Mouse (Mus musculus): ENCODE measurements around the gene Slc4a7.

The Slc4a7 gene

GRCm38 (mm10) chr14:14701710-14702329 is at the start of gene Slc4a7:
Gene Slc4a7 (plus strand): TSS chr14:14702279.
- no peak for DNase-seq

DNA sequence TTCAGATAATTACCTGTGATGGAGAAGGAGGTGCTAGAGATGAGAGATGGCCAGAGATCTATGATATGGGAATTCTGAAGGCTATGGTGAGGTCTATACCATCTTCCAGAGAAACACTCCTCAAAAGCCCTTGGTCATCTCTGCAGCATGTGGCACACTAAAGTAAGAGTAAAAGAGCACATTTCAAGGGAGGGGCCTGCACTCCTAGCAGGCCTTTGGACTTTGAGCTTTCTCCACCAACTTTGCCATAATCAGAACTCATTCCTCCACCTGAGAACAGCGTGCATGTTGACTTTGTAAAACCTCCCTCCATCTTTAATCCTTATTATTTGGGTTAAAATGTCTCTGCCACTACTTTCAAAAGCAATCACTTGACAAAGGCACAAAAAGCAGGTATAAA is 31.5 kb upstream of the Slc4a7 start:
- DNase-seq: no peak

- no peak for DNase-seq
These were observed 20.5 kb upstream of the Slc4a7 start for GRCm38 (mm10) chr14:14681611-14682010.

DNA sequence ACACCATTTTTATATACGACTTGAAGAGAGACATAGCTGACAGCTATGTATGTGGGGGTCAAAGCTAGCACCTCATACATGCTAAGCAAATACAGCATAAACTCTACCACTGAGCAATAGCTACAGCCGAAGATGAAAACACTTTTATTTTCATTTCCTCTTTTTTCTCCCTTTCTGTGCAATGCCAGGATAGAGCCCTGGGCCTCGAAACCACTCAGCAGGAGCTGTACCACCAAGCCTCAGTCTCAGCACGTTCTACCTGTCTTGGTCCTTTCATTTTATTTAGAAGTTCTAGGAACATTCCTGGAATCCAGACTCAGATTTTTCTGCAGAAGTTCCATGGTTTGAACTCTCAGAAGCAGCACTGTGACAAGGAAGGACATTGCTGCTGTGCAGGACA is 17.3 kb upstream of the Slc4a7 start:
- DNase-seq: no peak

GRCm38 (mm10) chr14:14686101-14686551 is 16.0 kb upstream of the Slc4a7 start:
- peak; percentile 36 for DNase-seq

GRCm38 (mm10) chr14:14687258-14687890 is 14.7 kb upstream of the Slc4a7 start:
- DNase-seq: no peak

GRCm38 (mm10) chr14:14702399-14703345 is 593 bp downstream of the Slc4a7 start:
- peak; percentile 88 for DNase-seq

DNA sequence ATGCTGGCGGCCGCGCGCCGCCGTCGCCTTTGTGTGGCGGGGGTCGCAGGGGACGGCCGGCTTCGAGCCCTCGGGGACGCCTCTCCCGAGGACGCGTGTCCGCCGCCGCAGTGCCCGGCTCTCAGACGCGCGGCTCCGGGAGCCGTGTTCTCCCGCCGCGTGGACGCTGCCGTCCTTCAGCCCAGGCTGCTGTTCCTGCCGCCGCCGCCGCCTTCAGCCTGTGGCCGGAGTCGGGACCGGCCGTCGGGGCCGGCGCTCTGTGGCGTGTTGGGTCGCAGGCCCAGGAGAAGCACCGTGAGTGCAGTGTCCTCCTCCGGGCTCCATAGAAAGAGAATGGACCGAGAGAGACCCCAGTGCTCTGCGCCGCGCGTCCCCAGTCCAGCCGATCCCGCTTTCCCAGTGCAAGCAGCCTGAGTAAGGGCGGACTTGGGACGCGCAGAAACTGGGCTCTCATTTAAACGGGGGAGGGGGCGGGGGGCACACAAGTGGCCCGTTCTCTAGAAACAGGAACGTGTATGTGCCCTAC is 1.3 kb downstream of the Slc4a7 start:
- no peak for DNase-seq

DNA sequence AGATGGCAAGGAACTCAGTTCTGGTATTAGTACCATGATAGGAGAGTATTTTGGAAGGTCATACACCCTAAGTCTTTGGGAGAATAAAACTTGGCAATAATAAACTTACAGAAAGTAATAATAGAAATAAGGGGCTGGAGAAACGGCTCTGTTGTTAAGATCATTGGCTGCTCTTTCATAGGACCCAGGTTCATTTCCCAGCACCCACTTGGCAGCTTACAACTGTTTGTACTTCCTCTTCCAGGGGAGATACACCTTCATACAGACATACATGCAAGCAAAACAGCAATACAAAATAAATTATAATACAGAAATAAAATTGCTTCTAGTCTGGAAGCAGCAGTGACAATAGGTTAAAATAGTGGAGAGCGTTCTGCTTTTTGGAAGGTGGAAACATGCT is 2.6 kb downstream of the Slc4a7 start:
- DNase-seq: no peak

- no peak for DNase-seq
These were observed 3.0 kb downstream of the Slc4a7 start for GRCm38 (mm10) chr14:14705126-14705525.

- no peak for DNase-seq
These were observed 4.3 kb downstream of the Slc4a7 start for GRCm38 (mm10) chr14:14706381-14706780.

- DNase-seq: no peak
These were observed 5.0 kb downstream of the Slc4a7 start for GRCm38 (mm10) chr14:14707061-14707460.

DNA sequence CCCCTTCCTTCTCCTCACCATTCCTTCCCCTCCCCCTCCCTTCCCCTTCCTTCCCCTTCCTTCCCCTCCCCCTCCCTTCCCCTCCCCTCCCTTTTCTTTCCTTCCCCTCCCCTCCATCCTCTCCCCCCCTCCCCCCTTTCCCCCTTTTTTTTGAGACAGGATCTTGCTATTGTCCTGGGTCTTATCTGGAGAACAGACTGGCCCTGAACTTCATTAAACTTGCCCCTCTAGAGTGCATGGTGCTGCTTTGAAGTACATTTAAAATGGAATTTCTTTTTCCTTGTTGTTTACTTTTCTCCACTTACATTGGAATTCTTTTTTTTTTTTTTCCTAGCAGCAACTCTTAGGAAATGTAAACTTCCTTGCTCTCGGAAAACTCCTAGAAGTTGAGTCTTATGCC is 6.9 kb downstream of the Slc4a7 start:
- DNase-seq: no peak

DNA sequence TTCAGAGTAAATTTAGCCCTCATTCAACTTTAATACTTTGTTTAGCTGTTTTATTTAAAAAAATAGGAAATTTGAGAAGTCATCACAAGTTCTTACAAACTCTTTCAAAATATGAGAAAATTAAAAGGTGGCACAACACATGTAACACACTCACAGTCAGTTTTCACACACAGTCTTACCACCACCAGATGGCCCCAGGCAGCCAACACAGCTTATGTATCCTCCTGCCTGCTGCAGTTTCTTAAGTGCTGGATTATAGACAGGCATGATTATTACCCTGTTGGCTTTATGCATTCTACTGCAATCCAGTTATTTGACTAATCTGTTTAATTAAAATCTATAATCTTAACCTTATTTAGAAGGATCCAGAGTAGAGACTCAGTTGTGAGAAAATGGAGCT is 12.1 kb downstream of the Slc4a7 start:
- no peak for DNase-seq

GRCm38 (mm10) chr14:14715794-14716193 is 13.7 kb downstream of the Slc4a7 start:
- DNase-seq: no peak

- no peak for DNase-seq
These were observed 14.8 kb downstream of the Slc4a7 start for GRCm38 (mm10) chr14:14716843-14717242.

GRCm38 (mm10) chr14:14718556-14718955 is 16.5 kb downstream of the Slc4a7 start:
- DNase-seq: no peak

GRCm38 (mm10) chr14:14781169-14781568 is 79.1 kb downstream of the Slc4a7 start:
- no peak for DNase-seq

GRCm38 (mm10) chr14:14784223-14784622 is 82.1 kb downstream of the Slc4a7 start:
- DNase-seq: no peak

- no peak for DNase-seq
These were observed 84.9 kb downstream of the Slc4a7 start for GRCm38 (mm10) chr14:14786979-14787378.

- no peak for DNase-seq
These were observed 87.9 kb downstream of the Slc4a7 start for GRCm38 (mm10) chr14:14789840-14790470.

DNA sequence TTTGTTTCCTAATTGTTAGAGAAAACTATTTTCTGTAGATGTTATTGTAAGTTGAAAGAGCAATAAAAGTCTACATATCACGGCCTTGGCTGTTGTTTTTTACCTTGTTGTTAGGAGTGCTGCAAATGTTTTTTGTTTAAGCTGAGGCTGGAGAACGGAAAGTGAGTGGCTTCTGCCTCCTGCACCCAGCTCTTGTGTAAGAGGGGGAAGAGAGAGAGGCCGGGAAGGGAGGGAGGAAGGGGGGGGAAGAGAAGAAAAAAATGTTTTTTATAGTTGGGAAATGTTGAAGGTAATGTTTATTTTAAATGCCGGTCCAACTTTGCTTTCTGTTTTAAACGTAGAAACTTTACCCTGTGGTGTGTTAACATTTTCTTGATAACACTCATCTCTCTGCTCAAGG is 97.8 kb downstream of the Slc4a7 start:
- no peak for DNase-seq

DNA sequence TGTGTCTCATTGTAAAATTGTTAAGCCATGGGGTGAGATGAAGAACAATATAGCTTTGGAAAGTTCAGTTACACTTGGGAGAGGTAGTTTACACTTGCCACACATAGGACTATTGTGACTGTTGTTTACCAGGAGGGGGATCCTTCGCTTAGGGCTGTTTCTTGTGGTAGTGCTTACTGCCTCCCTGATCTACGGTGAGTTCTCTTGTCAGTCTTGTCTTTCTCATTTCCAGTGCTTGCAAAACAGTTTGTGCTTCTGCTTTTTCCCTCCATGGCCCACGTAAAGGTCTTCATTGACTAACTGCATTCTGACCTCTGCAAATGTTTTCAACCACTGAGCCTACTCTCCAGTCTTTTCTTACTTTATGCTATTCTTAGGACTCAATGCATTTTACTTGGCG is 98.3 kb downstream of the Slc4a7 start:
- DNase-seq: no peak

Measured in cerebellum, adult 11-12 months (tissue).